Comparison of ENCODE assay signal across 13 mouse cellular contexts in the genomic region with DNA sequence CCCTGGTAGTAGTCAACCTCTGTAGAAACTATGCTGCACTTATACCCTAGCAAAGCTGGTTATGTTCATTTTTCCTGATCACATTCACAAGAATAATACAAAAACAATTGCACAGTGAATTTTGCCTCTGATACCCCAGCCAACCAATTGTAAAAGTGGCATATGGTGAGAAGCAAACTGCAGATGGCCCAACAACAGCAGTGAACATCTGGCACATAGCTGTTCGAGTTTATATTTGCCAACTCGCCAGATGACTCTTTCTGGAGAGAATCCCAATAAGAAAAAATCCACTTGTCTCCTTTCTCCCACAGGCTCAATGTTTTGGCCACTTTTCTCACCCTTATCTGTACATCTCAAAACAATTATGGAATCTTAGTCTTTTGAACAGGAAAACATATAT.
DNase-seq lines count a peak whose midpoint lies in the region; ATAC-seq and TF ChIP-seq lines count a peak whose summit lies in the region.
"Had no signal": no experiment of that assay in that cellular context is flagged by ENCODE, and none has a peak within 500 bp of the region (broad histone marks: within the 10 kb centered on the region; RNA-seq: fewer than 3 reads in every experiment).

No protein-coding gene starts in this region.

- H3K27ac ChIP-seq in limb, embryonic 14.5 days (replicated peaks; ENCODE audit: low read depth, low read length) = no peak overlapping the region
- no peak overlapping the region for H3K27ac ChIP-seq in limb, embryonic 10.5 days
- no peak overlapping the region for H3K27ac ChIP-seq in forebrain, embryonic 16.5 days (ENCODE audit: low read length)

- no peak overlapping the region for H3K4me2 ChIP-seq in limb, embryonic 14.5 days (replicated peaks; ENCODE audit: low read depth, low read length, severe bottlenecking)
- no peak overlapping the region for H3K4me2 ChIP-seq in forebrain, embryonic 16.5 days (ENCODE audit: low read length)

- no peak for TF ChIP-seq POLR2A in limb, embryonic 14.5 days (IDR thresholded peaks at IDR 0.05; ENCODE audit: borderline replicate concordance, extremely low read depth, insufficient read depth, insufficient read length)

- H3K36me3 ChIP-seq in limb, embryonic 14.5 days (ENCODE audit: control insufficient read depth, insufficient read depth, low read length) = no peaks in the 10 kb centered on the region
- no peaks in the 10 kb centered on the region for H3K36me3 ChIP-seq in limb, embryonic 10.5 days
- no peaks in the 10 kb centered on the region for H3K36me3 ChIP-seq in forebrain, embryonic 16.5 days (ENCODE audit: control insufficient read depth, insufficient read depth)

- no peak overlapping the region for H3K9ac ChIP-seq in limb, embryonic 14.5 days (ENCODE audit: low read depth, low read length, severe bottlenecking)
- H3K9ac ChIP-seq in forebrain, embryonic 16.5 days (replicated peaks; ENCODE audit: low read depth, low read length) = no peak overlapping the region

- DNase-seq in cerebellum, postnatal 14 days = peak; percentile 9 to 48
- no peak for DNase-seq in cerebellum, adult 8-10 months
- DNase-seq in limb, embryonic 14.5 days (ENCODE audit: low spot score) = peak; percentile 50
- DNase-seq in limb, embryonic 10.5 days (ENCODE audit: low spot score) = no peak
- peak; percentile 5 to 30 for DNase-seq in left cerebral cortex, postnatal 14 days (ENCODE audit: low spot score in 2 of 2)
- no peak for DNase-seq in ovary, postnatal 10 days (ENCODE audit: low spot score)
- DNase-seq in thymus, postnatal 25 days = no peak
- DNase-seq: B cell, adult 2 months; gastrocnemius, postnatal 14 days; thymus, adult 18-20 months had no signal

- no peak for ATAC-seq in limb, embryonic 14.5 days (ENCODE audit: low FRiP score, low read depth)
- peak; percentile 75 for ATAC-seq in forebrain, embryonic 16.5 days
- ATAC-seq: intestine, postnatal 0 days had no signal

- H3K9me3 ChIP-seq in limb, embryonic 14.5 days (ENCODE audit: control insufficient read depth, low read length) = no peaks in the 10 kb centered on the region
- H3K9me3 ChIP-seq in limb, embryonic 10.5 days (replicated peaks) = no peaks in the 10 kb centered on the region
- H3K9me3 ChIP-seq in forebrain, embryonic 16.5 days (ENCODE audit: control insufficient read depth, low read length) = no peaks in the 10 kb centered on the region

- H3K27me3 ChIP-seq in limb, embryonic 14.5 days (ENCODE audit: control insufficient read depth, insufficient read depth, low read length) = no peaks in the 10 kb centered on the region
- no peaks in the 10 kb centered on the region for H3K27me3 ChIP-seq in limb, embryonic 10.5 days (ENCODE audit: low read depth, poor library complexity, severe bottlenecking)
- no peaks in the 10 kb centered on the region for H3K27me3 ChIP-seq in forebrain, embryonic 16.5 days (replicated peaks; ENCODE audit: control insufficient read depth, insufficient read depth, low read length)

- WGBS in limb, embryonic 14.5 days = 26% methylated on average over 2 of the region's 2 CpGs
- WGBS in limb, embryonic 10.5 days = 91% methylated on average over 2 of the region's 2 CpGs
- WGBS in forebrain, embryonic 16.5 days = 65% methylated on average over 2 of the region's 2 CpGs

- no peaks in the 10 kb centered on the region for H3K4me1 ChIP-seq in limb, embryonic 14.5 days (ENCODE audit: control insufficient read depth, insufficient read depth, low read length)
- H3K4me1 ChIP-seq in limb, embryonic 10.5 days = no peaks in the 10 kb centered on the region
- H3K4me1 ChIP-seq in forebrain, embryonic 16.5 days (replicated peaks; ENCODE audit: control insufficient read depth, insufficient read depth, low read length) = no peaks in the 10 kb centered on the region

- no peak overlapping the region for H3K4me3 ChIP-seq in limb, embryonic 14.5 days (replicated peaks; ENCODE audit: low read length)
- H3K4me3 ChIP-seq in limb, embryonic 10.5 days = no peak overlapping the region
- H3K4me3 ChIP-seq in forebrain, embryonic 16.5 days (replicated peaks; ENCODE audit: low read length) = no peak overlapping the region
- H3K4me3 ChIP-seq: myocyte had no signal

- intact Hi-C loops in left cerebral cortex, postnatal 14 days (cut with DNase I) = no loop called here

Comparison
In these comparisons a context has a peak if more than half of its experiments do, and no peak if none do; other contexts are left out.
1. DNase-seq: peak in cerebellum, postnatal 14 days (2 of 2), limb, embryonic 14.5 days (single experiment) and left cerebral cortex, postnatal 14 days (2 of 2); none in cerebellum, adult 8-10 months (single experiment), limb, embryonic 10.5 days (single experiment), ovary, postnatal 10 days (single experiment) and thymus, postnatal 25 days (single experiment).